18 mouse cellular contexts compared by ENCODE assay signal in genomic region chr11:47110314-47110713, GRCm38 (mm10).
DNase-seq lines count a peak whose midpoint lies in the region; ATAC-seq lines count a peak whose summit lies in the region.
"Had no signal": no experiment of that assay in that cellular context is flagged by ENCODE, and none has a peak within 500 bp of the region (broad histone marks: within the 10 kb centered on the region; RNA-seq: fewer than 3 reads in every experiment).

No protein-coding gene starts in this region.

- no peaks in the 10 kb centered on the region for H3K9me3 ChIP-seq in heart, embryonic 12.5 days (replicated peaks)
- H3K9me3 ChIP-seq in hindbrain, embryonic 16.5 days (ENCODE audit: control insufficient read depth, low read length), result no peaks in the 10 kb centered on the region
- H3K9me3 ChIP-seq: embryonic facial prominence, embryonic 13.5 days; forebrain, embryonic 10.5 days; heart, embryonic 13.5 days; hindbrain, embryonic 10.5 days; midbrain, embryonic 15.5 days; stomach, embryonic 15.5 days had no signal

- no peaks in the 10 kb centered on the region for H3K36me3 ChIP-seq in heart, embryonic 12.5 days
- no peaks in the 10 kb centered on the region for H3K36me3 ChIP-seq in hindbrain, embryonic 16.5 days (ENCODE audit: control insufficient read depth, insufficient read depth, low read length)
- H3K36me3 ChIP-seq: embryonic facial prominence, embryonic 13.5 days; forebrain, embryonic 10.5 days; heart, embryonic 13.5 days; hindbrain, embryonic 10.5 days; midbrain, embryonic 15.5 days; stomach, embryonic 15.5 days had no signal

- H3K4me2 ChIP-seq in heart, embryonic 12.5 days, result no peak overlapping the region
- no peak overlapping the region for H3K4me2 ChIP-seq in hindbrain, embryonic 16.5 days (ENCODE audit: low read length)
- H3K4me2 ChIP-seq: embryonic facial prominence, embryonic 13.5 days; heart, embryonic 13.5 days; midbrain, embryonic 15.5 days; stomach, embryonic 15.5 days had no signal

- no peak overlapping the region for H3K4me3 ChIP-seq in heart, embryonic 12.5 days
- H3K4me3 ChIP-seq in hindbrain, embryonic 16.5 days (ENCODE audit: low read length), result no peak overlapping the region
- H3K4me3 ChIP-seq: embryonic facial prominence, embryonic 13.5 days; forebrain, embryonic 10.5 days; heart, embryonic 13.5 days; hindbrain, embryonic 10.5 days; midbrain, embryonic 15.5 days; stomach, embryonic 15.5 days had no signal

- intact Hi-C loops in left cerebral cortex, postnatal 10 days (cut with DNase I), result no loop called here

- no peak for ATAC-seq in heart, embryonic 12.5 days (ENCODE audit: insufficient number of reproducible peaks, low FRiP score)
- ATAC-seq in hindbrain, embryonic 16.5 days, result no peak
- ATAC-seq in cerebellum, adult (ENCODE audit: insufficient number of reproducible peaks, low FRiP score, low TSS enrichment), result no peak
- ATAC-seq: inflammation-experienced regulatory T-cells, adult 6 months; midbrain, embryonic 15.5 days had no signal

- no peak overlapping the region for H3K27ac ChIP-seq in heart, embryonic 12.5 days (ENCODE audit: poor library complexity, severe bottlenecking)
- H3K27ac ChIP-seq in hindbrain, embryonic 16.5 days (ENCODE audit: low read depth, low read length), result no peak overlapping the region
- H3K27ac ChIP-seq: embryonic facial prominence, embryonic 13.5 days; forebrain, embryonic 10.5 days; heart, embryonic 13.5 days; hindbrain, embryonic 10.5 days; macrophage; midbrain, embryonic 15.5 days; stomach, embryonic 15.5 days had no signal

- DNase-seq in heart, adult 18-20 months, result peak; percentile 7 to 20
- DNase-seq in left cerebral cortex, postnatal 10 days (ENCODE audit: extremely low spot score in 1 of 2, low spot score in 2 of 2), result peak; percentile 23 to 43
- no peak for DNase-seq in left cerebral cortex, adult 11 months (ENCODE audit: low spot score)
- DNase-seq in brain, adult 2 months (ENCODE audit: low read depth, low spot score), result peak; percentile 40
- DNase-seq in lung, postnatal 14 days, result peak; percentile 14
- DNase-seq: cerebellum, adult 2 months; thymus, postnatal 14 days had no signal

- no peaks in the 10 kb centered on the region for H3K27me3 ChIP-seq in heart, embryonic 12.5 days (replicated peaks)
- no peaks in the 10 kb centered on the region for H3K27me3 ChIP-seq in hindbrain, embryonic 16.5 days (replicated peaks; ENCODE audit: control insufficient read depth, insufficient read depth, low read length)
- H3K27me3 ChIP-seq: embryonic facial prominence, embryonic 13.5 days; heart, embryonic 13.5 days; midbrain, embryonic 15.5 days; stomach, embryonic 15.5 days had no signal

- peaks cover 5% of the 10 kb centered on the region for H3K4me1 ChIP-seq in heart, embryonic 12.5 days (replicated peaks)
- H3K4me1 ChIP-seq in hindbrain, embryonic 16.5 days (ENCODE audit: control insufficient read depth, insufficient read depth, low read depth, low read length), result no peaks in the 10 kb centered on the region
- H3K4me1 ChIP-seq: forebrain, embryonic 10.5 days; midbrain, embryonic 15.5 days; stomach, embryonic 15.5 days had no signal

- H3K9ac ChIP-seq in heart, embryonic 12.5 days, result no peak overlapping the region
- H3K9ac ChIP-seq in hindbrain, embryonic 16.5 days (ENCODE audit: low read depth, low read length), result no peak overlapping the region
- H3K9ac ChIP-seq: embryonic facial prominence, embryonic 13.5 days; heart, embryonic 13.5 days; midbrain, embryonic 15.5 days; stomach, embryonic 15.5 days had no signal
